Mouse (Mus musculus) lung, postnatal 0 days (tissue): Measurements from ENCODE around the gene Prss41. TPM values are rescaled to one million over a fixed set of nuclear protein-coding genes. Genes with fewer than 3 reads are reported as not detected.
A peak's percentile ranks its signal among the peaks of the same experiment; 100 is the strongest.

ENCODE experiments used
- ATAC-seq: fragments of 200-750 bp; cut with Nextera tagmentation; 2 replicates; pipeline ENCODE4 v1.8.0; 2017; ENCODE audit warnings: moderate library complexity
- DNase-seq: peaks from one replicate; pipeline ENCODE4 v3.0.0-alpha.2; 2016; ENCODE audit warnings: low spot score
- H3K27ac ChIP-seq: fragments of 300-500 bp; sonication (generic); 2 replicates; pipeline ENCODE4 v1.5.1; 2014; ENCODE audit warnings: antibody characterized with exemption, mild to moderate bottlenecking, low read length, mixed read lengths
- H3K27me3 ChIP-seq: fragments of 300-500 bp; sonication (generic); replicated peaks from 2 replicates; pipeline ENCODE4 v1.6.1; 2014; ENCODE audit warnings: low read length, mixed read lengths; ENCODE audit not compliant: insufficient read depth
- H3K36me3 ChIP-seq: fragments of 300-500 bp; sonication (generic); 2 replicates; pipeline ENCODE4 v1.6.1; 2014; ENCODE audit warnings: low read length, mixed read lengths; ENCODE audit not compliant: insufficient read depth
- H3K4me1 ChIP-seq: fragments of 300-500 bp; sonication (generic); 2 replicates; pipeline ENCODE4 v1.6.1; 2014; ENCODE audit warnings: antibody characterized with exemption, low read depth, low read length, mixed read lengths; ENCODE audit not compliant: insufficient read depth
- H3K4me2 ChIP-seq: fragments of 300-500 bp; sonication (generic); replicated peaks from 2 replicates; pipeline ENCODE4 v1.6.1; 2014; ENCODE audit warnings: low read depth, mild to moderate bottlenecking, low read length, moderate library complexity, mixed read lengths
- H3K4me3 ChIP-seq: fragments of 300-500 bp; sonication (generic); 2 replicates; pipeline ENCODE4 v1.5.1; 2014; ENCODE audit warnings: low read depth, low read length
- H3K9ac ChIP-seq: fragments of 300-500 bp; sonication (generic); replicated peaks from 2 replicates; pipeline ENCODE4 v1.6.1; 2014; ENCODE audit warnings: low read depth, mild to moderate bottlenecking
- H3K9me3 ChIP-seq: fragments of 300-500 bp; sonication (generic); 2 replicates; pipeline ENCODE4 v1.6.1; 2016; ENCODE audit warnings: low read length, mixed read lengths
- CTCF ChIP-seq: IDR thresholded peaks from 2 replicates; pipeline ENCODE4 v1.5.1; 2016; ENCODE audit warnings: antibody characterized with exemption, mild to moderate bottlenecking
- EP300 ChIP-seq: IDR thresholded peaks from 2 replicates; pipeline ENCODE4 v1.6.1; 2016; ENCODE audit warnings: antibody characterized with exemption, mild to moderate bottlenecking, control low read depth
- WGBS: fragments of 180-500 bp; shearing (Covaris S2); extraction: QIAGEN DNeasy Blood & Tissue Kit; methylation state at CpG from one replicate; pipeline ENCODE4 v1.1.7; 2014; 5-methylcytosine and 5-hydroxymethylcytosine counted together
- polyA plus RNA-seq: library from polyadenylated mRNA; unstranded; fragments of >200 nt; fragmentation: Nextera tagmentation; extraction: Ambion mirVana; gene quantifications from 2 replicates; pipeline ENCODE4 v1.2.1, GENCODE M21; 2015

The Prss41 gene
- polyA plus RNA-seq, 1 experiment from 2014 or later = 0.63 TPM

DNA sequence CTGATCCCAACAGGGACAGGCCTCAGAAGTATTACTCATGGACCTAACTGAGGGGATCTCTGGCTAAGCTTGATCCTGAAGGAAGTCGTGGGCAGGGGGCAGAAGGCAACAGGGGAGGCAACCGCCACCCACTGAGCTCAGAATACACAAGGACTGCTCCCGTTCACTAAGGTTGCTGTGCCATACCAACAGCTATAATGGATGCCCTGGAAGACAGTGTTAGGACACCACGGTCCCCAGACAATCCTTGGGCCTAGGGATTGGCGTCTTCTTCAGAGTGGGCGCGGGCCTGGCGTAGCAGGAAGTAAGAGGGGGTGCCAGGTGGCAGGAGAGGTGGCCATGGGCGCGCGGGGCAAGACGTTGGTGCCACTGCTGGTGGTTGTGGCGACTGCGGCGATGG is 23.8 kb upstream of the Prss41 start, which contains the start of gene Prss21:
Prss21 (plus strand) TSS at position 301 of the 400 bp plus-strand sequence.
- DNase-seq = no peak
- no peak for ATAC-seq
- Histone ChIP-seq H3K36me3 (no peaks in the 10 kb centered on the region), H3K4me3 (no peak within 1 kb of the TSS), H3K27ac (no peak within 1 kb of the TSS), H3K4me2 (no peak within 1 kb of the TSS), H3K9ac (no peak within 1 kb of the TSS), H3K27me3 (no peaks in the 10 kb centered on the region), H3K4me1 (no peaks in the 10 kb centered on the region), H3K9me3 (no peaks in the 10 kb centered on the region)
- TF ChIP-seq CTCF (no peak), EP300 (no peak)
- WGBS = 89% methylated on average over 15 of the region's 15 CpGs

- no peak overlapping the region for H3K4me3 ChIP-seq
- no peaks in the 10 kb centered on the region for H3K4me1 ChIP-seq
- H3K9ac ChIP-seq = no peak overlapping the region
- H3K4me2 ChIP-seq = no peak overlapping the region
- H3K9me3 ChIP-seq = no peaks in the 10 kb centered on the region
- no peaks in the 10 kb centered on the region for H3K36me3 ChIP-seq
- DNase-seq = no peak
- WGBS = 77% methylated on average over 4 of the region's 4 CpGs
- no peak for TF ChIP-seq EP300
- TF ChIP-seq CTCF = no peak
- H3K27me3 ChIP-seq = no peaks in the 10 kb centered on the region
- no peak for ATAC-seq
- H3K27ac ChIP-seq = no peak overlapping the region
These were observed 19.0 kb upstream of the Prss41 start for GRCm38 (mm10) chr17:23862926-23863325.

DNA sequence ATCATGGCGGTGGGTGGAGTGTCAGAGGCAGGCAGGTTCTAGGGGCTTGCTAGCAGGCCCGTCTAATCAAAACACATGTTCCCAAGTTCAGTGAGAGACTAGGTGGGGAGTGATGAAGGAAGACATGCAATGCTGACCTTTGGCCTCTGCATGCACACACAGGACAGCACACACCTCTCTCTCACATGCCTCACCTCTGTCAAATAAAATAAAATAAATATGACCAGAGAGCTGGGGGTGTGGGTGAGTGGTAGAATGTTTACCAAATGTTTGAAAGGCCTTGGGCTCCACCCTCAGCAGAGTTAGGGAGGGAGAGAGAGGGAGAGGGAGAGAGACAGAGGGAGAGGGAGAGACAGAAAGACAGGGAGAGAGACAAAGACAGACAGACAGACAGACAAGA is 13.9 kb upstream of the Prss41 start:
- Histone ChIP-seq H3K4me1 (no peaks in the 10 kb centered on the region), H3K9ac (no peak overlapping the region), H3K27me3 (no peaks in the 10 kb centered on the region), H3K4me2 (no peak overlapping the region), H3K36me3 (no peaks in the 10 kb centered on the region), H3K27ac (no peak overlapping the region), H3K4me3 (no peak overlapping the region), H3K9me3 (no peaks in the 10 kb centered on the region)
- WGBS = 33% methylated on average over 2 of the region's 2 CpGs
- no peak for TF ChIP-seq CTCF
- no peak for TF ChIP-seq EP300
- ATAC-seq = no peak
- no peak for DNase-seq

- no peaks in the 10 kb centered on the region for H3K36me3 ChIP-seq
- H3K27ac ChIP-seq = no peak overlapping the region
- DNase-seq (no peak), ATAC-seq (no peak)
- no peak for TF ChIP-seq EP300
- TF ChIP-seq CTCF = no peak
- no peak overlapping the region for H3K4me3 ChIP-seq
- H3K4me2 ChIP-seq = no peak overlapping the region
- no peaks in the 10 kb centered on the region for H3K4me1 ChIP-seq
- H3K9me3 ChIP-seq = no peaks in the 10 kb centered on the region
- H3K9ac ChIP-seq = no peak overlapping the region
- 86% methylated on average over 6 of the region's 6 CpGs for WGBS
- no peaks in the 10 kb centered on the region for H3K27me3 ChIP-seq
These were observed 13.2 kb upstream of the Prss41 start for GRCm38 (mm10) chr17:23857193-23857592.

GRCm38 (mm10) chr17:23854229-23854765 is 10.3 kb upstream of the Prss41 start:
- no peak overlapping the region for H3K9ac ChIP-seq
- ATAC-seq = no peak
- no peak for TF ChIP-seq CTCF
- no peak for TF ChIP-seq EP300
- no peaks in the 10 kb centered on the region for H3K27me3 ChIP-seq
- H3K27ac ChIP-seq = no peak overlapping the region
- WGBS = 73% methylated on average over 9 of the region's 10 CpGs
- no peak overlapping the region for H3K4me2 ChIP-seq
- H3K36me3 ChIP-seq = no peaks in the 10 kb centered on the region
- DNase-seq = no peak
- no peak overlapping the region for H3K4me3 ChIP-seq
- no peaks in the 10 kb centered on the region for H3K4me1 ChIP-seq
- no peaks in the 10 kb centered on the region for H3K9me3 ChIP-seq

DNA sequence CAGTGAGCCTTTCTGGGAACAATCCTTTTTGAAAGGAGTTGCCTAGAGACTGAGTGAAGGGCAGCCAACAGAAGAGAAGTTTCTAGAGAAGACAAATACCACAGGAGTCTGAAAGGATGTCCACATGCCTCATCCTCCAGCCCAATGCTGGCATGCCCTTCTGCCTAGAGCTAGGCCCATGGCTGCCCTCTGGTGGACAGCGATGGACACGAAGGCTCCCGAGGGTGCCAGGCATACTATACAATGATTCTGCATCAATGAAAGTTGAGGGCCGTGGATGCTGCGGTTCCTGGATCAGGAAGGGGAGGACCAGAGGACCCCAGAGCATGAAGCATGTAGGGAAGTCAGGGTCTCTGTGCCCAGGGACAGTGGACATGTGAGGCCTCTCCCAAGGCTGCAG is 9.3 kb upstream of the Prss41 start:
- Histone ChIP-seq H3K4me1 (no peaks in the 10 kb centered on the region), H3K4me3 (no peak overlapping the region), H3K36me3 (no peaks in the 10 kb centered on the region), H3K9ac (no peak overlapping the region), H3K27me3 (no peaks in the 10 kb centered on the region), H3K9me3 (no peaks in the 10 kb centered on the region), H3K27ac (no peak overlapping the region), H3K4me2 (no peak overlapping the region)
- WGBS = 27% methylated on average over 5 of the region's 5 CpGs
- peak; percentile 75 for TF ChIP-seq CTCF
- TF ChIP-seq EP300 = no peak
- ATAC-seq (peak; percentile 46; the same call in 1 of the 2 replicates), DNase-seq (peak; percentile 47)
